Mouse (Mus musculus) 3134 (cell line): ENCODE data around the gene Rnf34.
A peak's percentile ranks its signal among the peaks of the same experiment; 100 is the strongest.

Source experiments
- DNase-seq: peaks from one replicate; pipeline ENCODE4 v3.0.0-alpha.2; 2011; ENCODE audit warnings: low spot score; ENCODE audit not compliant: insufficient read length; ENCODE audit errors: extremely low read depth

The Rnf34 gene

DNA sequence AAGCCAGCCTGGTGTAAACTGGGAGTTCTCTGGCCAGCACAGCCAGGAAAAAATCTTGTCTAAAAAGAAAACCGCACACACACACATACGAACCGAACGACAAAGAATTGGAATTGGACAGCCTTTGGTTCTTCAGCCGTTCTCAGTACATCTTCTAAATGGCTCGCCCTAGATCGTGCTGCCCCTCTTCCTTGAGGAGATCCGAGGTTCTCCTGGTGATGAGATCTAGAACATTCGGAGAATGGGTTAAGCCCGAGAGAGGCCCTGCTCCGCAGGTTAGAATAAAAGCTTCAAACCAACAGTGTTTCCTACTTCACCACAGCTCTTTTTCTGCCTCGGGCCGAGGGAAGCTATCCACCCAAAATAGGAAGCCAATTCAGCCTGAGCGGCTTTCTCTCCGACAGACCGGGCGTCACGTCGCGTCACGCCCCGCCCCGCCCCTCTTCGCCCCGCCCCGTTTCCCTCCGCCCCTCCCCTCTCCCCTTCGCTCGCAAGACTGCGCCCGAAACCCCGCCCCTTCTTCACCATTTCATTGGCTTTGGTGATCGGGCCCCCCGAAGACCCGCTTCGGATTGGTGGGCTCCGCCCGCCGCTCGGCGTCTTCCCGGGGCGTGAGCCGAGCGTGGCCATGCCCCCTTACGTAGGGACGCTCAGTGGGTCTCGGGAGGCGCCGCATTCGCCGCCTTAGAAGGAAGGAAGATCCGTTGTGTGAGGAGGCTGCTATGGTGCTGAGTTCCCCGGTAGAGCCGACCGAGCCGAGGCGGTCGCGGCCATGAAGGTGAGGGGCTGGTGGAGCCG is at the start of gene Rnf34:
Rnf34 (plus strand) TSS at position 528 of the 798 bp plus-strand sequence.
- DNase-seq, result peak; percentile 96

DNA sequence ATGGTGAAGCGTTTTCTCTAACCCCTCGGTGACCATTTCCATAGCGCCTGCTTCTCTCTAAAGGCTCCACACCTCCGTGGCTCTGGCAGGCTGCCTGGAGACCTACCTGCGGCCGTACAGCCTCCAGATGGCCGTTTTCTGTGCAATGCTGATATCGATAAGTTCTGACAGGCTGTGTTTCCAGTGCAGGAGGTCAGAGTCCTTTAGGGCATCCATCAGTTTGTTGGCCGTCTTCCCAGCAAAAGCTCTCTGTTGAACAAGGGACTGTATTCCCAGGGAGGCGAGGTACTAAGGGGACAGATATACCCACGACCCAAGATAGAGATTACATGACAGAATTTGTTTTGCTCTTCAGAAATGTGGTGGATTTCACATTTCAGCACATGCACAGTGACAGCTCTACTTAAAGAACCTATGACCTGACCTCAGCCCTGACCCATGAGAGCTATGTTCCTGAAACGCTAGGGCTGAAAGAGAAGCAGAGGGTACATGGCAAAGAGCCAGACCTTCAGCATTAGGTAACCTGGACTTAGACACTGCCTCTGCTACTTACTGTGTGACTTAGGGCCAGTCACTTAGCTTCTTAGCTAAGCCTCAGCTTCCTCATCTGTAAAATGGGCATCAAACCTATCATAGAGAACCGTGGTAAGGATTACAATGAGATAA is 49.4 kb upstream of the Rnf34 start:
- DNase-seq, result no peak

- no peak for DNase-seq
Observed at GRCm38 (mm10) chr5:122801684-122802083, 48.2 kb upstream of the Rnf34 start.

DNA sequence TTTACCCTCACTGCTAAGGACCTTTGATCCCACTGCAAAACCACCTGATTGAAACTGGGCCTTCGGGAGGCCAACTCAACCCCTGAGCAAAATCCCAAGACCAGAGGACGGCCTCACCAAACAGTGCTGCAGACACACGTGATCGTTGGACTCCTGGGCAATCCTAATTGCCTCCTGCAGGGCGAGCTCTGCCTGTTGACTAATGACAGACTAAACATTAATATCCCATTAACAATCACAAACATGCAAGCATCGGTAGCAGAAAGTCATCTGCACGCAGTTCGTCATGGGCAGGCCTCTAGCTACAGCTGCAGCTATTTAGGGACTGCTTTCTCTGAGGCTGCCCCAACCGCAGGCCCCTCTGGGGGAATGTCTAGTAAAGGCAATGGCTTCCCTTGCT is 47.1 kb upstream of the Rnf34 start:
- DNase-seq, result no peak

GRCm38 (mm10) chr5:122805503-122805902 is 44.3 kb upstream of the Rnf34 start:
- no peak for DNase-seq

DNA sequence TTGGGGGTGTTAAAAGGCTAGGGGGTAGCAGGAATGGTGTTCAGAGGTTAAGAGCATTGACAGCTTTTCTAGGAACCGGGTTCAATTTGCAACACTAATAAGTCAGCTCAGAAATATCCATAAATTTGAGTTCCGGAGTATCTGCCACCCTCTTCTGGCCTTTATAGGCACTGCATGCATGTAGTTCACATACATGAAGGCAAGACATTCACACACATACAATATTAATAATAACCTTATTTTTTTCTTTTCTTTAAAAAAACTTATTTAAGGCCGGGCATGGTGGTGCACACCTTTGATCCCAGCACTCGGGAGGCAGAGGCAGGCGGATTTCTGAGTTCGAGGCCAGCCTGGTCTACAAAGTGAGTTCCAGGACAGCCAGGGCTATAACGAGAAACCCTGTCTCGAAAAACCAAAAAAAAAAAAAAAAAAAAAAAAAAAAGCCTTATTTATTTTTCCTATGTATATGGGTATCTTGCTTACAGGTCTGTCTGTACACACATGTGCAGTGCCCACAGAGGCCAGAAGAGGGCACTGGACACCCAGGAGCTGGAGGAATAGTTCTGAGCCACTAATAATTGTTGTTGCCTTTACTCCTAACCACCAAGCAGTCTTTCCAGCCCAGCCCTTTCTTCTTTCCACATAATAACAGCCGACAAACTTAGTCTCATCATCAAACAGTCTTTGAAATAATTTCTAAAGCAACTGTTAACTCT is 38.3 kb upstream of the Rnf34 start:
- peak; percentile 29 for DNase-seq

DNA sequence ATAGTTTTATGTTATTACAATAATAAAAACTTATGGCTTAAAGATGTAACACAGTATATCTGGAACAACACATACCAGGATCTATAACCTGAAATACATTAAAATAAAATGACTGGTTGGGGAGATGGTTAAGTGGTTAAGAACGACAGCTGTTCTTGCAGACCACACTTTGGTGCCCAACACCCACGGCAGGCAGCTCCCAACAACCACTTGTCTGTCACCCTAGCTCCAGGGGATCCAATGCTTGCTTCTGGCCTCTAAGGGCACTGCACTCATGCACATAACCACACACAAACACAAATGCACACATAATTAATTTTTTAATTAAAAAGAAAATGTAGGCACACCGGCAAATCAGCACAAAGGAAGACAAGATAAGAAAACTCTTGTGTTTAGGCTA is 37.1 kb upstream of the Rnf34 start:
- no peak for DNase-seq

- DNase-seq, result peak; percentile 92
Observed at GRCm38 (mm10) chr5:122820777-122821523, 28.9 kb upstream of the Rnf34 start, which contains the start of gene Anapc5. Anapc5 (minus strand) TSS chr5:122821339.

- DNase-seq, result no peak
Observed at GRCm38 (mm10) chr5:122821524-122821885, 28.3 kb upstream of the Rnf34 start.

DNA sequence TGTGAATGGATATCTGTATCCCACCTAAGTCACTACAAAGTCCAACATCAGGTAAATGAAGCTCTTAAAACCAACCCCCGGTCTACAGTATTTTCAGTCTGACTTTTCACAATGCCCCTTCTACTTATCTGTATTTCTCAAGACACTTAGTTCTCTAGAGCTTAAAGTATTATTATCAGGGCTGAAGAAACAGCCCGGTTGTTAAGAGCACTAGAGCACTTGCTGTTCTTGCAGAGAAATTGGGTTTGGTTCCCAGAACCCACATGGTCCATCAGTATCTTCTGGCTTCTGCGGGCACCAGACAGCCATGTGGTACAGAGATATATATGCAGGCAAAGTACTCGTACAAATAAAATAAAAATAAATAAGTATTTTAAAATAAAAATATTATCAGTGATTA is 27.4 kb upstream of the Rnf34 start:
- no peak for DNase-seq

DNA sequence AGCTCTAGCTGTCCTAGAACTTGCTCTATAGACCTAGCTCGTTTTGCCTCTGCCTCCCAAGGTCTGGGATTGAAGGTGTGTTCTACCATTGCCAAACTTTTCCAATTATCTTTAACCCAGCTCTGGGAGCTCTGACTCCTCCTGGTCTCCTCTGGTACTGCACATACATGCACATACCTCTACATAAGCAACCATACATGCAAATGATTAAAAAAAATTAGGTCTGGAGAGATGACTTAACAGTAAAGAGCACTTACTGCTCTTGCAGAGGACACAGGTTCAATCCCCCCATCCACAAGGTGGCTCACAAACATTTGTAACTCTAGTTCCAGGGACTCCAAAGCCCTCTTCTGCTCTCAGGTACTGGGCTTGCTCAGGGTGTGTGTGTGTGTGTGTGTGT is 25.9 kb upstream of the Rnf34 start:
- no peak for DNase-seq

DNA sequence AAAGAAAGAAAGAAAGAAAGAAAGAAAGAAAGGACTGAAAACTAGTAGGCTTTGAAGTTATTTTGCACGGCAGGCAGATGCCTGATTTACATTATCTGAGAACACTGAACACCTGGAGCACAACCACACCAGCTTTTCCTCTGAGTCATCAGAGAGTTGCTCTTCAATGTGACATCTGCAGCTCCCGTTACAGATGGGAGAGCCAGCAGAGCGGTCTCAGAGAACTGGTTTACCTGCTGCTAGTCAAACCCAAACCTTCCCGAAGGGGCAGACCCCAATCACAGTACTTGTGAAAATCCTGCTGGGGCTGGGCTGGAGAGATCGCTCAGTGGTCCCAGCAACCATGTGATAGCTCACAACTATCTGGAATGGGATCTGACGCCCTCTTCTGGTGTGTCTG is 25.4 kb upstream of the Rnf34 start:
- DNase-seq, result no peak

GRCm38 (mm10) chr5:122825099-122825498 is 24.7 kb upstream of the Rnf34 start:
- no peak for DNase-seq

DNA sequence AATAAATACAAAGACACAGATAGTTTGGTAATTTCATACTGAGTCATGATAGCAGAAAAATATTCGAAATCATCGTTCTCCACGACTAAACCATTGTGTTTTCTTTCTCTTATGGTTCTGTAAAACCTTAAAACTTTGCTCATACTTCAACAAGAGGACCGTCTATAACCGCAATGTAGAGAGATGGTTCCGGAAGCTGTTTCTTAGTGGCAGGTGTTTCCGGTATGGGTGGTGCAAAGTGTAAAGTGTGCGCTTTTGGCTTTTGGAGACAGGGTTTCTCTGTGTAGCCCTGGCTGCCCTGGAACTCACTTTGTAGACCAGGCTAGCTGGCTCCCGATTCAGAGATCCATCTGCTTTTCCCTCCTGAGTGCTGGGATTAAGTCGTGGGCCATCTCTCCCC is 17.3 kb upstream of the Rnf34 start:
- no peak for DNase-seq

- no peak for DNase-seq
Observed at GRCm38 (mm10) chr5:122832996-122833395, 16.9 kb upstream of the Rnf34 start.

- DNase-seq, result no peak
Observed at GRCm38 (mm10) chr5:122841126-122841525, 8.7 kb upstream of the Rnf34 start.

DNA sequence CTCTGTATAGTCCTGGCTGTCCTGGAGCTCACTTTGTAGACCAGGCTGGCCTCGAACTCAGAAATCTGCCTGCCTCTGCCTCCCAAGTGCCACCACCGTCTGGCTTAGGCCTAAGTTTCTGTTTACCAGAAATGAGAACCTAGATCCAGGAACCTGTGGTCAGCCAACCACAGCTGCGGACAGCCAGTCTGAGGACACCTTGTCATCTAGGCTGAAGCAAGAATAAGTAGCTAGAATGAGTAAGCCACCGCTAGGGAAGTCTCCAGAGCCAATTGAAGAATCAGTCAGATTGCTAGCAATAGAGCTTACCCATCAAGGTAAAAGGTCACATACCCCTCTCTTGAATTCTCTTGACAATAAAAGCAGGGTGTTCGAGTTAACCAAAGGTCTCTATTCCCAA is 6.0 kb upstream of the Rnf34 start:
- no peak for DNase-seq

GRCm38 (mm10) chr5:122850319-122851002 is 613 bp downstream of the Rnf34 start:
- DNase-seq, result no peak

DNA sequence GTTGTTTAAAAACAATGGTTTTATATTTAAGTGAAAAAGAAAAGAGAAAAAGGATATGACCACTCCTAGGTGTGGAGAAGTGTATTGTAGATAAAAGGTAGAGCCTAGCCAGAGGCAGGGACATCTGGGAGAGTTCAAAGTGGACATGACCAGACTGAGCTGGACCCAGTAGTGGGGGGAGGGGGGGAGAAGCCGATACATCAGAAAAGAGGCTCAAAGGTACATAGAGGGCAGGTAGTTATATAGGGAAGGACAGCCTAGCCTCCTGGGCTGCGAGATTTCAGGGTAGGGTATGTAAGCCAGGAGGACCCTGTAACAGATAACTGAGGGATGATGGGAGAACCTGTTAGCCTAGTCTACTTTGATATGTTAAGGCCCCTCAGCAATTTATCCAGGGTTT is 2.8 kb downstream of the Rnf34 start:
- DNase-seq, result no peak

DNA sequence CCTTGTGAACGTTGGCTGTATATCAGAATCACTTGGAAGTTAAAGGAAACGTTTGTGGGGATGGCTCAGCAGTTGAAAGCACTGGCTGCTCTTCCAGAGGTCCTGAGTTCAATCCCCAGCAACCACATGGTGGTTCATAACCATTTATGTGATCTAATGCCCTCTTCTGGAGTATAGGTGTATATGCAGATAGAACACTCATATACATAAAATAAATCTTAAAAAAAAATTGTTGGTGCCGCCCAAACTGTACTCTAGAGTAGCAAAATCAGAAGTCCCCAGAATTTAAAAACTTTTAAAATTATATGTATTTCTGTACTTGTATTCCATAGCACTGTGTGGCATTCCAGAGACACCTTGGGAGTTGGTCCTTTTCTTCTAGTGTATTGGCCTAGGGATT is 6.0 kb downstream of the Rnf34 start:
- DNase-seq, result no peak
